Mouse (Mus musculus) neutrophil, adult 65 days (primary cell): ENCODE results near the gene Nmb. TPM values are rescaled to one million over a fixed set of nuclear protein-coding genes. Genes with fewer than 3 reads are reported as not detected.

Source experiments
- total RNA-seq: library from RNA; stranded (reverse); gene quantifications from 2 replicates; pipeline ENCODE4 v1.2.4, GENCODE M21; 2023

The Nmb gene
- total RNA-seq: 2.4 and 6.3 TPM in 2 replicates

DNA sequence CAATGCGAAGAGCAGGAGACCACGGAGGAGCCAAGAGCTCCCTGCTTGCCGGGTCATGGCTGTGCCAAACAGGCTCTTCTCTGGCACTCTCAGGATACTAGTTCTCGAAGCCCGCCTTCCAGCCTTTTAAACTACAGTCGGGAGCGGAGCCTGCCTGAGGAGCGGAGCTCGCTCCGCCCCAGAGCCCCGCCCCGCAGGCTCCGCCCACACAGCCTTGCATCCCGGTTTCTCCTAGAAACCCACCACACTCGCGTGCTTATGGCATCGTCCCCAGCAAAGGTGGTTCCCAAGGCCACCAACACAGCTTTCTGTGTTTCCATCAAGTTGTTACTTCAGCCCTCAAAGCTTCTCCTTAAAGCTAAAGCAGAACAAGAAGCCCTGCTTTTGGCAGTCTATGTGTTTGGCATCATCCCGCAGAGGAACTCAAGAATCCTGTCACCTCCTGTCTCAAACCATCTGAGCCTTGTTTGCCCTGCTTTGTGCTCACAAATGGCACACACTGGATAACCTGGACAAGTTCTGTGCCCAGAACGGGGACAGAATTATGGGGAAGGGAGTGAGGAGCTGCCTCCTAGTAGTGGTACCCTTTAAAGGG, at the start of gene Nmb:
TSS of gene Nmb (minus strand) at position 156 of the 595 bp plus-strand sequence.

DNA sequence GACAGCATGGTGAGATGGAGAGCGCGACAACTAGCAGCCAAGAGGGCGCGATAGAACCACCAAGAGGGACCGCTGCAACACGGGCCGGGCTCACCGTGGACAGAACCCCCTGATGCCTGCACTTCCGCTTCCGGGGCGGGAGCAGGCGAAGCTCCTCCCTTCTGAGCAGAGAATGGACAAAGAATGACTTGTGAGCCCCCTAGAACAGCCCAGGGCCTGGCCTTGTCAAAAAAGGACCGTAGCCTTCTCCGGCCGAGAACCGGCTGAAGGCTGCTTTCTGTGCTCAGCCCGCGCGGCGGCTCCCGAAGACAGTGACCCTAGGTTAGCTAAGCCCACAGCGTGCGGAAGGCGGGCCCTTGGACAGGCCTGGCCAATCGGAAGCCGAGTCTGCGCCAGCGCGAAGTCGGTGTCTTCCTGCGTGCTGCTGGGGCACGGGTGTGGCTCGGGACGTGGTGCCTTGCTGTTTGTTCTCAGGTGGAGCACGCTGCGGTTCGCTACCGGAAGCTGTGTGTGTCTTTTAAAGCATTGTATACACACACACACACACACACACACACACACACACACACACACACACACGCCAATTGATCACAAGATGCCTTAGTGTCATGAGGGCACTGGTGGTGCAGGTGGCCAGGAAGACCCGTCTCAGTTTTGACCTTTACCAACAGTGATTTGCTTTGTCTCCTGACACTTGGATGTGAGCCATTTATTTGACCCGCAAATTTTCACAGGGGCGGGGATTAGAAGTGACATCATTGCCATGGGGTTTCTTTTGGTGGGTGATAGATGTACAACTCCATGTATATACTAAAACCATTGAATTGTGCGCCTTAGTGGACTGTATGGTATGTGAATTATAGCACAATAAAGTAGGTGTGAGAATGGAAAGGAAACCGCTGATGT, 42.8 kb upstream of the Nmb start, which contains the start of gene Sec11a:
TSS of gene Sec11a (minus strand) at position 336 of the 906 bp plus-strand sequence.

DNA sequence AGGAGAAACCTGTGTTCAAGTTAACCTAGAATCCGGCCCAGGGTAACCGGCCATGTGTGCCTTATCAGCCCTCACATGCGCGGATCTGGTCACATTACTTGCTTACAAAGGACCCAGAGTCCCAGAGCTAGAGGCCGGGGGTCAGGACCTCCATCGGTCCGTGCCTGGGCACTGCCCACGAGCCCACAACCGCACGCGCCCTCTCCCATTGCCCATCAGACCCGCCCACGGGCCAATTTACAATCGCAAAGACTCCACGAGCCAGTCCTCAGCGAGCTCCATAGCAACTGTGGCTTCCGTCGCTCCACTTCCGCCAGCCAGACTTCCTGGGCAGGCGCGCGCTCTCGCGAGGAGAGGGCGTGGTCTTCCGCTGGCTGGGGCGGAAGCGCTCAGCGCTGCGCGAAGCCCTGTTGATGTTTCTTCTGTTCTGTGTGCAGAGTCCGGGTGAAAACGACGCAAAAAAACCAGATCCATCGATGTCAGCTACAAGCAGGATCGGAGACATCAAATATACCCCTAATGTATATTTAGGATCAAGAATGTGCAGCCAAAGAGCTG, 3.9 kb downstream of the Nmb start, which contains the start of gene Wdr73:
TSS of gene Wdr73 (minus strand) at position 326 of the 558 bp plus-strand sequence.

DNA sequence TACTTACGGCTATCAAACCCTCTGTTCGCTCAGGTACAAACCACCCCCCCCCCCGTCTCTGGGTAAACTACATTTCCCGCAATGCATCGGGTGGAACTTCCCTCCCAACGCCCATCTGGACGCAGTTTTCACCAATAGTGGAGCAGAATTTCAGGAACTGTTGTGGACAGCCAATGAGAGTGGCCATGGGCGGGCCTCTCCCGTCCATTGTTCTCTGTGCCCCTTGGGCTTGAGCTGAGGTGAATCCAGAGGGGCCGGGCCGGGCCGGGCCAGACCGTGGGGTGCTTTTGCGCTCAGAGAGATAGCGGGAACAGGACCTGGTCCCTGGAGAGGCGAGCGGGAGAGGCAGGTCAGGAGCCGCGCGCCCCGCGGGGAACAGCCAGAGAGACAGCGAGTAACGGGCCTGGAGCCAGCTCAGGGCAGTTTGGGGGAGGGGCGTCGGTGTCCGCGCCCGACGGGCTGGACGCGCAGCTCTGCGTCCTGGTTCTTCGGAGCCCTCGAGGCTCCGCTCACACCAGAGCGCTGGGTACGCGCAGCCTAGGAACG, 44.1 kb downstream of the Nmb start, which contains the start of gene Zscan2:
TSS of gene Zscan2 (plus strand) at position 192 of the 546 bp plus-strand sequence.

Other genes starting within 250 kb of the Nmb start
- 23.8 and 30.2 TPM in 2 replicates for gene Crtc3, start 216.2 kb downstream of the Nmb start, total RNA-seq
- gene Iqgap1, start 79.1 kb downstream of the Nmb start, total RNA-seq: 834 and 1,089 TPM in 2 replicates
- 4.5 and 5.5 TPM in 2 replicates for gene Zscan2, start 44.2 kb downstream of the Nmb start, total RNA-seq
- gene Wdr73, start 3.8 kb downstream of the Nmb start, total RNA-seq: 4.4 and 6.6 TPM in 2 replicates
- 36.5 and 54.8 TPM in 2 replicates for gene Sec11a, start 42.7 kb upstream of the Nmb start, total RNA-seq
- 32.1 and 42.5 TPM in 2 replicates for gene Zfp592, start 88.6 kb upstream of the Nmb start, total RNA-seq
- gene Alpk3, start 152.5 kb upstream of the Nmb start, total RNA-seq: 0.20 and 0.32 TPM in 2 replicates
- gene Slc28a1, start 209.7 kb upstream of the Nmb start, total RNA-seq: not detected in 2 replicates